Mouse (Mus musculus) embryonic fibroblast, embryonic 13.5 days (primary cell): ENCODE data around the gene Aurka.

Experiments used
- CTCF ChIP-seq: IDR thresholded peaks from 2 replicates; pipeline ENCODE4 v1.5.1; 2011; ENCODE audit warnings: mild to moderate bottlenecking, control low read depth, low read length, moderate library complexity, borderline replicate concordance; ENCODE audit not compliant: insufficient read depth
- POLR2A ChIP-seq: IDR thresholded peaks from 2 replicates; pipeline ENCODE4 v1.6.1; 2011; ENCODE audit warnings: low read depth, mild to moderate bottlenecking, control low read depth, low read length, moderate library complexity

DNA sequence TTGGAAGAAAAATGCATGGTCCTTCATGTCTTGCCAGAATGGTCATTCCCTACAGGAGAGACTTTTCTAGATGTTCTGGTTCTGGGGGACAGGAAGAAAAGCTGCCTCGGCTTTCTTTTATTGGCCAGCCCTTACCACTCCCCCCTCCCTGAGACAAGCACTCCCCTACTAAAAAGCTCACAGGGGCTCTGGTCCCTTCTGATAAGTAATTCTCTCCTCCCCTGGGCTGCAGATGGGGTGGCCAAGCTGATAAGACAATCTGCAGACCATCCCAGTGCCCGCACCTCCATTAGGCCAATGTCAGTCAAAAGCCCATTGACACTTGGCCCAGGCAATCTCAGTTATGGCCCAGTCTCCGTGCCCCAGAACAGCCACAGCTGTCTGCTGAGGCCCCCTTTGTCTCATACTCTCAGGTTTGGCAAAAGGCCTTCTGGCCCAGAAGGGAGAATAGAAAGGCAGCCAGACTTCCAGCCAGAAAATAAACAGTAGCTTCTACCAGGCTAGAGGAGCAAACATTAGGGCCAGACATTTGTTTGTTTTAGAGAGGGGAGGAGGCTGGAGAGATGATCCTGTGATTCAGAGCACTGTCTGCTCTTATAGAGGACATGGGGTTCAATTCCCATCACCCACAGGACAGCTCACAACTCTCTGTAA lies 21.9 kb downstream of the Aurka start:
- TF ChIP-seq POLR2A, result no peak
- no peak for TF ChIP-seq CTCF
